Mouse (Mus musculus) T-helper 17 cell (primary cell): ENCODE results near the gene Pip4k2c.
"Not testable (repeated sequence)": the region's sequence is repeated elsewhere in the genome, so short reads cannot be mapped to it uniquely, and the experiment has no call there.

Experiments
- in situ Hi-C, 2 experiments: fragments of 300-600 bp; cut with MboI, MseI; formaldehyde crosslinking; loops; 1 replicate in 1 of 2; 2 replicates in 1 of 2; pipeline ENCODE4 v1.15.1; 2025; ENCODE audit warnings: high pct_unique_total_duplicates in 2 of 2

The Pip4k2c gene

DNA sequence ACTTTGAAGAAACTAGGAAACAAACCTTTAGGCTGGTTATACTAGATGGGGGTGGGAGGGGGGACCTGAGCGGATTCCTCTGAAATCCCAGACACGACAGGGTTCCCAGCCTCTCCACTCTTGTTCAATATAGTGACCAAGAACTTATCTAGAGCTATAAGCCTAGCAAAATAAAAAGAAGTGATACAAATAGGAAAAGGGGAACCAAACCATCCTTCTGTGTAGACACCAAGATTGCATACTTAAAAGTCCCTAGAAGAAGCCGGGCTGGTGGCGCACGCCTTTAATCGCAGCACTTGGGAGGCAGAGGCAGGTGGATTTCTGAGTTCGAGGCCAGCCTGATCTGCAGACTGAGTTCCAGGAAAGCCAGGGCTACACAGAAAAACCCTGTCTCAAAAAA, 58.1 kb downstream of the Pip4k2c start:
- in situ Hi-C loops, result no loop called here

DNA sequence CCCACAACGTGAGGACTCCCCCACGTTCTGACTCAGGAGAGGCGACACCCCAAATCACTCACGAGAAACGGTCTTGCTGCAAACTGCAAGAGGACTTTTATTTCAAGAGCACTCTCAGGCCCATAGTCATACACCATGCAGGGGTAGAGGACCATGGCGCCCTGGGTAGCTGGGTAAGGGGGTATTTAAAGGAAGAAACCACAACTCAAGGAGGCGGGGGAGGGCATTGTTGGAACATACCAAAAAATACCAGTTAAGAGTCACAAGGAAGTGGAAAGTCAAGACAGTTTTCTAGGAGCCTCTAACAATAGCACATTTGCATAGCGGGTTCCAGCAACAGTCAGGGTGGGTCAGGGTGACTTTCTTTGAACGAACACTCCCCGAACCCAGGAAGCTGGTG, 58.8 kb downstream of the Pip4k2c start:
- in situ Hi-C loops, result not testable (repeated sequence)

DNA sequence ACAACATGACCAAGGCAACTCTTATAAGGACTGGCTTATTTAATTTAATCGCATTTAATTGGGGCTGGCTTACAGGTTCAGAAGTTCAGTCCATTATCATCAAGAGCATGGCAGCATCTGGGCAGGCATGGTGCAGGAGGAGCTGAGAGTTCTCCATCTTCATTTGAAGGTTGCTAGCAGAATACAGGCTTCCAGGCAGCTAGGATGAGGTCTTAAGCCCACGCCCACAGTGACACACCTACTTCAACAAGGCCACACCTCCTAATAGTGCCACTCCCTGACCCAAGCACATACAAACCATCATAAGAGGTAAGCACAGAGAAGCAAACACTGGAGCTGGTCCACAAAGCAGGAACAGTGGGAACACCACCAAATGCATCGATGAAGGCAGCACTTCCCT, 60.2 kb downstream of the Pip4k2c start:
- in situ Hi-C loops, result not testable (repeated sequence)

DNA sequence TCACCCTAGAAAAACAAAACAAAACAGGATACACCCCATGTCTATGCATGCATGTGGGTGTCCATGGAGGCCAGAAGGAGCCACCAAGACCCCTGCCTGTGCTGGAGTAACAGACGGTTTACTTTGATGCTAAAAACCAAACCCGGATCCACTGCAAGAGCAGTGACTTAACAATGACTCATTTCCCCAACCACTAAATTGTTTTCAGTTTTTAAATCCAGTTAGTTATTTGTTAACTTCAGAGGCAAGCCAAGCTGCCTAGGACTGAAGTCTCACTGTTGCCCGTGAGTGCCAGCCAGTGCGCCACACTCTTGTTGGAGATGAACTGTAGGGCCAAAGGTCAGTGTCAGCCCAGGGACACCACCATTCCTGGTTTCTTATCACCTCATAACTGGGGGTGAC, 60.9 kb downstream of the Pip4k2c start:
- in situ Hi-C loops, result no loop called here

DNA sequence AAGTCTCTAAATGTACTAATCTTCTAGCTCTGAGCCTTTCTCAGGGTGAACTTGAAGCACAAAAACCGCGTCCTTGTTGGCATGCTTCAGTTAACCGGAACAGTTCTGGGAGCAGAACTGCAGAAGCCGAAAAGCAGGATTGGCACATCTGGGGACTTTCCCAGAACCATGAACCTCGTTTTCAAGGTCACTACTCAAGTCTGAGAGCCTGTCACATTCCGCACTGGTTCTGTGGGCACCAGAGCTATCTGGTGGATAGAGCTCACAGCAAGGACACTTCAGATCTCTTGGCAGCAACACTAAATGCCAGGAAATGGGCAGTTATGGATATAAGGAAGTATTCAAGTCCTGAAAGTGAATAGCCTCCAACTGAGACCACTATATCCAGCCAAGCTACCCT, 64.2 kb downstream of the Pip4k2c start:
- in situ Hi-C loops, result no loop called here
